Mouse (Mus musculus) kidney, embryonic 16.5 days (tissue): ENCODE data around the gene Lct. TPM values are rescaled to one million over a fixed set of nuclear protein-coding genes. Genes with fewer than 3 reads are reported as not detected.

Source experiments
- ATAC-seq: fragments of 200-750 bp; cut with Nextera tagmentation; 2 replicates; pipeline ENCODE4 v1.8.0; 2017; ENCODE audit warnings: moderate TSS enrichment; ENCODE audit not compliant: low FRiP score, low TSS enrichment
- H3K27ac ChIP-seq: fragments of 300-500 bp; sonication (generic); 2 replicates; pipeline ENCODE4 v1.5.1; 2014; ENCODE audit warnings: low read length
- H3K27me3 ChIP-seq: fragments of 300-500 bp; sonication (generic); 2 replicates; pipeline ENCODE4 v1.6.1; 2014; ENCODE audit warnings: low read length, control low read depth, mixed read lengths; ENCODE audit not compliant: insufficient read depth
- H3K36me3 ChIP-seq: fragments of 300-500 bp; sonication (generic); 2 replicates; pipeline ENCODE4 v1.6.1; 2014; ENCODE audit warnings: low read length, control low read depth, mixed read lengths; ENCODE audit not compliant: insufficient read depth
- H3K4me1 ChIP-seq: fragments of 300-500 bp; sonication (generic); 2 replicates; pipeline ENCODE4 v1.6.1; 2014; ENCODE audit warnings: low read length, control low read depth, mixed read lengths; ENCODE audit not compliant: insufficient read depth
- H3K4me2 ChIP-seq: fragments of 300-500 bp; sonication (generic); replicated peaks from 2 replicates; pipeline ENCODE4 v1.6.1; 2014; ENCODE audit warnings: low read depth, low read length
- H3K4me3 ChIP-seq: fragments of 300-500 bp; sonication (generic); 2 replicates; pipeline ENCODE4 v1.5.1; 2014; ENCODE audit warnings: mild to moderate bottlenecking, low read length
- H3K9ac ChIP-seq: fragments of 300-500 bp; sonication (generic); replicated peaks from 2 replicates; pipeline ENCODE4 v1.6.1; 2014; ENCODE audit warnings: low read length
- H3K9me3 ChIP-seq: fragments of 300-500 bp; sonication (generic); 2 replicates; pipeline ENCODE4 v1.6.1; 2016; ENCODE audit warnings: low read length, control low read depth
- WGBS: fragments of 180-500 bp; shearing (Covaris S2); extraction: QIAGEN DNeasy Blood & Tissue Kit; methylation state at CpG from one replicate; pipeline ENCODE4 v1.1.7; 2014; 5-methylcytosine and 5-hydroxymethylcytosine counted together
- polyA plus RNA-seq: library from polyadenylated mRNA; unstranded; fragments of >200 nt; fragmentation: Nextera tagmentation; extraction: Ambion mirVana; gene quantifications from 2 replicates; pipeline ENCODE4 v1.2.1, GENCODE M21; 2015

Gene Lct
- polyA plus RNA-seq, 1 experiment from 2014 or later = 0.11 TPM

DNA sequence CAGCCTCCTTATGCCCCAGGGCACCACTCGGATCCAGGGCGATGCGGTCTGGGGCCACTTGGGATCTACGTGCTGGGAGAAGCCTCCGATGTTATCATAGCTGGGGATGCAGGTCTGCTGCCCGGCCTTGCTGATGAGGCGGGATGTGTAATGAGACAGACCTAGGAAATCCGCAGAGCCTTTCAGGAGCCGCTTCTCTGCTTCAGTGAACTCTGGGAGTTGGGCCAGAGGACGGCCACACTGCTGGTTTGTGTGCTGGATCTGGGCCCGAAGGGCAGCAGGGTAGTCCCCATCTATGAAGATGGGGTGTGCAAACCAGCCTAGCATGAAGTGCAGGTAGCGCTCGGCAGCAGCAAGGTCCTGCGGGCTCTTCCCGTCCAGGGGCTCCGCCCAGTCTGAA is 24.2 kb downstream of the Lct start:
- 84% methylated on average over 16 of the region's 16 CpGs for WGBS
- no peak overlapping the region for H3K27ac ChIP-seq
- peak; percentile 42; the same call in 1 of the 2 replicates for ATAC-seq
- no peaks in the 10 kb centered on the region for H3K27me3 ChIP-seq
- no peak overlapping the region for H3K4me3 ChIP-seq
- peaks cover 5% of the 10 kb centered on the region; the same call in 1 of the 2 replicates for H3K9me3 ChIP-seq
- no peaks in the 10 kb centered on the region for H3K4me1 ChIP-seq
- H3K9ac ChIP-seq = no peak overlapping the region
- H3K4me2 ChIP-seq = no peak overlapping the region
- H3K36me3 ChIP-seq = no peaks in the 10 kb centered on the region

DNA sequence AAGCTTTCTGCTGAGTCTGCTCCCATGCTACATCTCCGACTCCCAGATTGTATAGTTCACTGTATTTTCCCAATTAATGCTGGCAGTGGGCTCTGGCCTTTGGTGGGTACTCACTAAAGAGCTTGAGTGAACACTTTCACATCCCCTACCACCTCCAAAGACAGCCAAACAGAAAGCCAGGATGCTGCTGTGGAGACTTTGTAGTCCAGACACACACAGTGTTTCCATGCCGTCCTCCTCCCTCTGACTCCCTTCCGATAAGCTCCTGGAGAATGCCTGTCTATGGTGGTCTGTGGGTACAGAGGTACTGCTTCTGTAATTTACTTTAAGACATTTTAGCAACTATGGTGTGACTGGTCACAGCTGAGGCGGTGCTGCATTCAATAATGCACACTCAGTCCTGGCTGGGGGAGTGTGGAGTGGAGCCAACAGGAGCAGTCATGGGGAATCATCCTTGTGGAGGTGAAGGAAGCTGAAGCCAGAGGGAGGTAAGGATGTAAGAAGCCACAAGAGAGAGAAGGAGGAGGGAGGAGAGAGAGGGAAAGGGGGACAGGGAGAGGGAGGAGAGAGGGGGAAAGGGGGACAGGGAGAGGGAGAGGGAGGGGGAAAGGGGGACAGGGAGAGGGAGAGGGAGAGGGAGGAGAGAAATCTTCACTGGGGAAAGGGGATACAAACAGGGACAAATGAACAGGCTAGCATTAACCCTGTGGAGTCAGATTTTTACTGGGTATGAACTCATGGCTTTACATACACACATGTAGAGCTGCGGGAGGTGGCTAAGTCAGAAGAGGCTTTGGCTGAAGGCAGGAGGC is 32.2 kb downstream of the Lct start:
- 69% methylated on average over 5 of the region's 5 CpGs for WGBS
- H3K27me3 ChIP-seq = no peaks in the 10 kb centered on the region
- no peaks in the 10 kb centered on the region for H3K9me3 ChIP-seq
- H3K27ac ChIP-seq = no peak overlapping the region
- 0 out of 2 replicates have a peak, but pooled peaks have one; percentile 25 for ATAC-seq
- H3K36me3 ChIP-seq = no peaks in the 10 kb centered on the region
- H3K9ac ChIP-seq = no peak overlapping the region
- H3K4me1 ChIP-seq = no peaks in the 10 kb centered on the region
- no peak overlapping the region for H3K4me2 ChIP-seq
- H3K4me3 ChIP-seq = no peak overlapping the region

DNA sequence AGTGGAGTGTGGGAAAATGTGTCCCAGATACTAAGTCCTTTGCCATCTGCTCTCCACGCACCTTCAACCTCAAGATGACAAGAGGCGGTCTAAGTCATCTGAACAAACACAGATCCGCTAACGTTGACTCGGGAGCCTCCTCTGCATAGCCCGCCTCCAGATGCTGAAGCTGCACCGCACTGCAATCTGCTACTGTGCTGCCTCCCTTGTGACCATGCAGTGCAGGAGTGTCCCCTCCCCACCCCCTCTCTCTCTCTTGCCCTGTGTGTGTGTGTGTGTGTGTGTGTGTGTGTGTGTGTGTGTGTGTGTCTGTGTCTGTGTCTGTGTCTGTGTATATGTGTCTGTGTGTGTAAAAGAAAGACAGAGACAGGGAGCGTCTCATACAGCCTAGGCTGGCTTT is 32.8 kb downstream of the Lct start:
- H3K36me3 ChIP-seq = no peaks in the 10 kb centered on the region
- no peak overlapping the region for H3K9ac ChIP-seq
- no peaks in the 10 kb centered on the region for H3K4me1 ChIP-seq
- H3K4me2 ChIP-seq = no peak overlapping the region
- 0 out of 2 replicates have a peak, but pooled peaks have one; percentile 32 for ATAC-seq
- H3K9me3 ChIP-seq = no peaks in the 10 kb centered on the region
- no peaks in the 10 kb centered on the region for H3K27me3 ChIP-seq
- no peak overlapping the region for H3K27ac ChIP-seq
- WGBS = 48% methylated on average over 8 of the region's 8 CpGs
- no peak overlapping the region for H3K4me3 ChIP-seq

GRCm38 (mm10) chr1:128293524-128293923 is 34.6 kb downstream of the Lct start:
- no peaks in the 10 kb centered on the region for H3K36me3 ChIP-seq
- H3K9me3 ChIP-seq = no peaks in the 10 kb centered on the region
- H3K9ac ChIP-seq = no peak overlapping the region
- no peak for ATAC-seq
- WGBS = 78% methylated on average over 12 of the region's 12 CpGs
- no peaks in the 10 kb centered on the region for H3K27me3 ChIP-seq
- no peak overlapping the region for H3K4me3 ChIP-seq
- no peaks in the 10 kb centered on the region for H3K4me1 ChIP-seq
- no peak overlapping the region for H3K27ac ChIP-seq
- H3K4me2 ChIP-seq = no peak overlapping the region

GRCm38 (mm10) chr1:128290295-128290694 is 37.8 kb downstream of the Lct start:
- H3K4me3 ChIP-seq = no peak overlapping the region
- H3K4me1 ChIP-seq = no peaks in the 10 kb centered on the region
- ATAC-seq = no peak
- no peak overlapping the region for H3K4me2 ChIP-seq
- 90% methylated on average over 5 of the region's 5 CpGs for WGBS
- no peaks in the 10 kb centered on the region for H3K9me3 ChIP-seq
- H3K27ac ChIP-seq = no peak overlapping the region
- H3K36me3 ChIP-seq = no peaks in the 10 kb centered on the region
- H3K9ac ChIP-seq = no peak overlapping the region
- no peaks in the 10 kb centered on the region for H3K27me3 ChIP-seq

DNA sequence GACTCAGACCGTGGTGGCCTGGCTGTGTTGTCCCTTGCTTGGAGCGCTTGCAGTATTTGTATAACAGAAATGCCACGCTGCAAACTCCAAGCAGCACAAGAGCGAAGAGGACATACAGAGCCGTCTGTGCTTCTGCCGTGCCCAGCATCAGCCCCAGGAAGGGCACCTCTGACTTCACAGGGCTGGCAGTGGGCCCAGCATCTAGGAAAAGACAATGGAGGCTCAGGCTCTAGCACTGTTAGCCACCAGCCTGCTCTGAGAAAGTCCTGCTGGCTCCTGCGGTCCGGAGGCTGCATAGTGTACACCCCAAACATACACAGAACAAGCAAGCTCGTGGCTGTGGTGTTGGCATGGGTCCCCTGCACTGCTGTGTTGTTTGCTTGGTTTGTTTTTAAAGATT is 43.0 kb downstream of the Lct start:
- no peak overlapping the region for H3K4me2 ChIP-seq
- no peak overlapping the region for H3K9ac ChIP-seq
- no peaks in the 10 kb centered on the region for H3K27me3 ChIP-seq
- H3K36me3 ChIP-seq = peaks cover 11% of the 10 kb centered on the region; the same call in 1 of the 2 replicates
- no peak for ATAC-seq
- H3K4me1 ChIP-seq = no peaks in the 10 kb centered on the region
- H3K4me3 ChIP-seq = no peak overlapping the region
- no peaks in the 10 kb centered on the region for H3K9me3 ChIP-seq
- 88% methylated on average over 9 of the region's 9 CpGs for WGBS
- no peak overlapping the region for H3K27ac ChIP-seq

GRCm38 (mm10) chr1:128284157-128284690 is 43.9 kb downstream of the Lct start:
- ATAC-seq = no peak
- no peaks in the 10 kb centered on the region for H3K9me3 ChIP-seq
- no peak overlapping the region for H3K27ac ChIP-seq
- WGBS = 77% methylated on average over 8 of the region's 8 CpGs
- H3K9ac ChIP-seq = no peak overlapping the region
- H3K4me1 ChIP-seq = no peaks in the 10 kb centered on the region
- no peak overlapping the region for H3K4me2 ChIP-seq
- H3K4me3 ChIP-seq = no peak overlapping the region
- H3K36me3 ChIP-seq = peaks cover 19% of the 10 kb centered on the region
- no peaks in the 10 kb centered on the region for H3K27me3 ChIP-seq

GRCm38 (mm10) chr1:128282924-128283323 is 45.2 kb downstream of the Lct start:
- Histone ChIP-seq H3K27me3 (no peaks in the 10 kb centered on the region), H3K9ac (no peak overlapping the region), H3K36me3 (peaks cover 30% of the 10 kb centered on the region), H3K27ac (no peak overlapping the region), H3K4me3 (no peak overlapping the region), H3K4me2 (no peak overlapping the region), H3K9me3 (no peaks in the 10 kb centered on the region), H3K4me1 (no peaks in the 10 kb centered on the region)
- no peak for ATAC-seq
- 95% methylated on average over 3 of the region's 3 CpGs for WGBS

DNA sequence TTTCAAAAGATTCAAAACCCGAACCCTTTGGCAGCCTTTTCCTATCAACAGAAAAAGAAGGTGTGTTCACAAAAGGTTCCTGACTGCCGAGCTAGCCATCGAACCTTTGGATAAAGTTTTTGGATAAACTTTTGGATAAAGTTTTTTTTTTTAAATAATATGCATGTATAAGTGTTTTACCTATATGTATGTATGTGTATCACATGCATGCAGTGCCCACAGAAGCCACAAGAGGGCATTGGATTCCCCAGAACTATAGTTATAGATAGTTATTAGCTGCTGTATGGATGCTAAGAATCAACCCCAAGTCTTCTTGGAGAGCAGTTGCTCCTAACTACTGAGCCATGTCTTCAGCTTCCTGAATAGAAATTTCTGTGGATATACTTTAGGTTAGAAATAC is 46.4 kb downstream of the Lct start:
- Histone ChIP-seq H3K4me1 (no peaks in the 10 kb centered on the region), H3K36me3 (peaks cover 41% of the 10 kb centered on the region), H3K9me3 (no peaks in the 10 kb centered on the region), H3K27ac (no peak overlapping the region), H3K4me2 (no peak overlapping the region), H3K27me3 (no peaks in the 10 kb centered on the region), H3K4me3 (no peak overlapping the region), H3K9ac (no peak overlapping the region)
- no peak for ATAC-seq
- WGBS = 93% methylated on average over 3 of the region's 3 CpGs

DNA sequence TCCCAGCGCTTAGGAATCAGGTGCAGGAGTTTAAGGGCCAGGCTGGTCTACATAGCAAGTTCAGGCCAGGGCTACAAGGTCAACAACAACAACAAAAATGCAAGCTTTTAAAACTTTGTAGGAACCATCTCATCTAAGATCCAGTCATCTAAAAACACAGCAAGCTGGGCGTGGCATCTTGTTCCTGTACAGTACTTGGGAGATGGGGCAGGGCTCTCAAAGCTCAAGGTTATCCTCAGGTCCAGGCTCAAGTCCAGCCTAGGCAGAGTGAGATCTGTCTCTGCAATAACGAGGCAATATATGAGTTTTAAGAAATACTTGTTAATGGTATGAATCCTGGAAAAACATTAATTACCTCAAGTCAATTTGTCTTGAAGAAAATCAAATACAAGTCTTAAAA is 49.6 kb downstream of the Lct start:
- H3K36me3 ChIP-seq = peaks cover 65% of the 10 kb centered on the region
- no peak overlapping the region for H3K4me2 ChIP-seq
- no peak overlapping the region for H3K27ac ChIP-seq
- no peaks in the 10 kb centered on the region for H3K27me3 ChIP-seq
- no peaks in the 10 kb centered on the region for H3K9me3 ChIP-seq
- no peak for ATAC-seq
- no peak overlapping the region for H3K9ac ChIP-seq
- 94% methylated on average over 3 of the region's 3 CpGs for WGBS
- no peak overlapping the region for H3K4me3 ChIP-seq
- H3K4me1 ChIP-seq = no peaks in the 10 kb centered on the region
